Mouse (Mus musculus) hindbrain, embryonic 14.5 days (tissue): Measurements from ENCODE around the gene E130116L18Rik. TPM values are rescaled to one million over a fixed set of nuclear protein-coding genes. Genes with fewer than 3 reads are reported as not detected.

Source experiments
- polyA plus RNA-seq: library from polyadenylated mRNA; unstranded; fragments of >200 nt; fragmentation: Nextera tagmentation; extraction: Ambion mirVana; gene quantifications from 2 replicates; pipeline ENCODE4 v1.2.1, GENCODE M21; 2014

The E130116L18Rik gene
- polyA plus RNA-seq, 1 experiment from 2014 or later: not detected

Other genes starting within 250 kb of the E130116L18Rik start
- 105 and 106 TPM in 2 replicates for gene Prkag2, start 122.5 kb downstream of the E130116L18Rik start, polyA plus RNA-seq
- gene Galntl5, start 41.7 kb downstream of the E130116L18Rik start, polyA plus RNA-seq: not detected in 2 replicates
- gene Galnt11, start 1.2 kb downstream of the E130116L18Rik start, polyA plus RNA-seq: 58.2 and 65.3 TPM in 2 replicates